Mouse (Mus musculus) bone marrow, adult 2 months (tissue): ENCODE measurements around the gene Slc30a10.

Experiments used
- CTCF ChIP-seq: fragments of 200-500 bp; IDR thresholded peaks from 2 replicates; pipeline ENCODE4 v1.5.1; 2011; ENCODE audit warnings: low read length, control low read depth; ENCODE audit not compliant: control insufficient read depth, insufficient read depth
- POLR2A ChIP-seq: fragments of 200-500 bp; IDR thresholded peaks from 2 replicates; pipeline ENCODE4 v1.6.1; 2011; ENCODE audit warnings: low read depth, mild to moderate bottlenecking, control low read depth, low read length, borderline replicate concordance; ENCODE audit not compliant: control insufficient read depth

DNA sequence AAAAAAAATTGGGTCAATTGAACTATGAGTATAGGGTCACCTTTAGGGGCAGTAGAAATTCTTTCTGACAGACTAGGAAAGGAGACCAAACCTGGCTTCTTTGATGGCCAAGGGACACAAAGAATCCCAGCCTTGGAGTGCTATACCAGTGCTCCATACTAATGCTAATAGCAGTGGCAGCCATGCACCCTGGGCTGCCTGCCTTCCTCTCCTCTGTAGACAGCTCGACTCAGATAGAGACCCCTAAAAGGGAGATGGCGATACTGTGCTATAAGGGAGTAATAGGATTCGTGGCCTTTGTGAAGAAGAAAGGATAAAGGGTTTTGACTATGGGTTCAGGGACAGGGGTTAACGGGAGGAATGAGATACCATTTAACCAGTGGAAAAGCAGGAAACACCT, 504 bp upstream of the Slc30a10 start:
- no peak for TF ChIP-seq CTCF
- no peak for TF ChIP-seq POLR2A
